Mouse (Mus musculus): ENCODE measurements around the gene Lrmda. TPM values are rescaled to one million over a fixed set of nuclear protein-coding genes. Genes with fewer than 3 reads are reported as not detected.

Gene Lrmda
- polyA plus RNA-seq, 1 experiment from 2014 or later = 0.94 TPM

GRCm38 (mm10) chr14:22743264-22743663 is 723.8 kb downstream of the Lrmda start:
- H3K4me2 ChIP-seq (ENCODE audit: low read depth, low read length) = no peak overlapping the region
- H3K27me3 ChIP-seq (ENCODE audit: control insufficient read depth, insufficient read depth, low read length) = no peaks in the 10 kb centered on the region
- WGBS = 49% methylated on average over 4 of the region's 4 CpGs
- H3K36me3 ChIP-seq (ENCODE audit: control insufficient read depth, insufficient read depth, low read length) = no peaks in the 10 kb centered on the region
- no peak overlapping the region for H3K27ac ChIP-seq (ENCODE audit: low read length)
- H3K9ac ChIP-seq (ENCODE audit: low read length) = no peak overlapping the region
- H3K4me3 ChIP-seq (replicated peaks; ENCODE audit: low read length) = no peak overlapping the region
- no peak; the same call in 1 of the 2 replicates for ATAC-seq (ENCODE audit: insufficient read depth, low FRiP score)
- H3K9me3 ChIP-seq (replicated peaks; ENCODE audit: control insufficient read depth, low read length) = no peaks in the 10 kb centered on the region
- H3K4me1 ChIP-seq (ENCODE audit: control insufficient read depth, insufficient read depth, low read length) = peaks cover 8% of the 10 kb centered on the region

- no peak overlapping the region for H3K27ac ChIP-seq (ENCODE audit: low read length)
- H3K36me3 ChIP-seq (ENCODE audit: control insufficient read depth, insufficient read depth, low read length) = no peaks in the 10 kb centered on the region
- H3K9me3 ChIP-seq (replicated peaks; ENCODE audit: control insufficient read depth, low read length) = no peaks in the 10 kb centered on the region
- no peak overlapping the region for H3K9ac ChIP-seq (ENCODE audit: low read length)
- H3K27me3 ChIP-seq (ENCODE audit: control insufficient read depth, insufficient read depth, low read length) = no peaks in the 10 kb centered on the region
- no peak for ATAC-seq (ENCODE audit: insufficient read depth, low FRiP score)
- H3K4me2 ChIP-seq (ENCODE audit: low read depth, low read length) = no peak overlapping the region
- peaks cover 8% of the 10 kb centered on the region for H3K4me1 ChIP-seq (ENCODE audit: control insufficient read depth, insufficient read depth, low read length)
- H3K4me3 ChIP-seq (replicated peaks; ENCODE audit: low read length) = no peak overlapping the region
- 49% methylated on average over 5 of the region's 5 CpGs for WGBS
Measured at GRCm38 (mm10) chr14:22744701-22745100, 725.2 kb downstream of the Lrmda start.

GRCm38 (mm10) chr14:22745263-22745881 is 725.9 kb downstream of the Lrmda start:
- WGBS = 55% methylated on average over 1 of the region's 1 CpGs
- ATAC-seq (ENCODE audit: insufficient read depth, low FRiP score) = no peak
- no peak overlapping the region for H3K4me2 ChIP-seq (ENCODE audit: low read depth, low read length)
- no peak overlapping the region for H3K9ac ChIP-seq (ENCODE audit: low read length)
- peaks cover 10% of the 10 kb centered on the region for H3K4me1 ChIP-seq (ENCODE audit: control insufficient read depth, insufficient read depth, low read length)
- no peaks in the 10 kb centered on the region for H3K9me3 ChIP-seq (replicated peaks; ENCODE audit: control insufficient read depth, low read length)
- H3K36me3 ChIP-seq (ENCODE audit: control insufficient read depth, insufficient read depth, low read length) = no peaks in the 10 kb centered on the region
- H3K27ac ChIP-seq (ENCODE audit: low read length) = no peak overlapping the region
- H3K27me3 ChIP-seq (ENCODE audit: control insufficient read depth, insufficient read depth, low read length) = no peaks in the 10 kb centered on the region
- no peak overlapping the region for H3K4me3 ChIP-seq (replicated peaks; ENCODE audit: low read length)

GRCm38 (mm10) chr14:22745882-22746480 is 726.5 kb downstream of the Lrmda start:
- no peak overlapping the region for H3K4me2 ChIP-seq (ENCODE audit: low read depth, low read length)
- no peak overlapping the region for H3K4me3 ChIP-seq (replicated peaks; ENCODE audit: low read length)
- 21% methylated on average over 5 of the region's 5 CpGs for WGBS
- no peak overlapping the region for H3K9ac ChIP-seq (ENCODE audit: low read length)
- H3K9me3 ChIP-seq (replicated peaks; ENCODE audit: control insufficient read depth, low read length) = no peaks in the 10 kb centered on the region
- peak; percentile 79 for ATAC-seq (ENCODE audit: insufficient read depth, low FRiP score)
- H3K4me1 ChIP-seq (ENCODE audit: control insufficient read depth, insufficient read depth, low read length) = peaks cover 11% of the 10 kb centered on the region
- H3K27me3 ChIP-seq (ENCODE audit: control insufficient read depth, insufficient read depth, low read length) = no peaks in the 10 kb centered on the region
- peak overlapping the region; percentile 75 for H3K27ac ChIP-seq (ENCODE audit: low read length)
- H3K36me3 ChIP-seq (ENCODE audit: control insufficient read depth, insufficient read depth, low read length) = no peaks in the 10 kb centered on the region

GRCm38 (mm10) chr14:22747816-22748215 is 728.3 kb downstream of the Lrmda start:
- H3K36me3 ChIP-seq (ENCODE audit: control insufficient read depth, insufficient read depth, low read length) = no peaks in the 10 kb centered on the region
- H3K4me2 ChIP-seq (ENCODE audit: low read depth, low read length) = no peak overlapping the region
- peaks cover 11% of the 10 kb centered on the region for H3K4me1 ChIP-seq (ENCODE audit: control insufficient read depth, insufficient read depth, low read length)
- no peaks in the 10 kb centered on the region for H3K27me3 ChIP-seq (ENCODE audit: control insufficient read depth, insufficient read depth, low read length)
- H3K4me3 ChIP-seq (replicated peaks; ENCODE audit: low read length) = no peak overlapping the region
- H3K27ac ChIP-seq (ENCODE audit: low read length) = no peak overlapping the region
- 77% methylated on average over 5 of the region's 5 CpGs for WGBS
- ATAC-seq (ENCODE audit: insufficient read depth, low FRiP score) = no peak
- H3K9me3 ChIP-seq (replicated peaks; ENCODE audit: control insufficient read depth, low read length) = no peaks in the 10 kb centered on the region
- H3K9ac ChIP-seq (ENCODE audit: low read length) = no peak overlapping the region

- no peaks in the 10 kb centered on the region for H3K9me3 ChIP-seq (replicated peaks; ENCODE audit: control insufficient read depth, low read length)
- no peak overlapping the region for H3K4me3 ChIP-seq (replicated peaks; ENCODE audit: low read length)
- peaks cover 11% of the 10 kb centered on the region for H3K4me1 ChIP-seq (ENCODE audit: control insufficient read depth, insufficient read depth, low read length)
- H3K27me3 ChIP-seq (ENCODE audit: control insufficient read depth, insufficient read depth, low read length) = no peaks in the 10 kb centered on the region
- no peak for ATAC-seq (ENCODE audit: insufficient read depth, low FRiP score)
- no peaks in the 10 kb centered on the region for H3K36me3 ChIP-seq (ENCODE audit: control insufficient read depth, insufficient read depth, low read length)
- H3K27ac ChIP-seq (ENCODE audit: low read length) = peak overlapping the region; percentile 68
- no peak overlapping the region for H3K9ac ChIP-seq (ENCODE audit: low read length)
- H3K4me2 ChIP-seq (ENCODE audit: low read depth, low read length) = no peak overlapping the region
Measured at GRCm38 (mm10) chr14:22750409-22750808, 730.9 kb downstream of the Lrmda start.

GRCm38 (mm10) chr14:22751290-22751689 is 731.8 kb downstream of the Lrmda start:
- no peak overlapping the region for H3K4me2 ChIP-seq (ENCODE audit: low read depth, low read length)
- H3K9ac ChIP-seq (ENCODE audit: low read length) = no peak overlapping the region
- peak overlapping the region; percentile 68 for H3K27ac ChIP-seq (ENCODE audit: low read length)
- H3K27me3 ChIP-seq (ENCODE audit: control insufficient read depth, insufficient read depth, low read length) = no peaks in the 10 kb centered on the region
- no peak overlapping the region for H3K4me3 ChIP-seq (replicated peaks; ENCODE audit: low read length)
- peak; percentile 80; the same call in 1 of the 2 replicates for ATAC-seq (ENCODE audit: insufficient read depth, low FRiP score)
- WGBS = 54% methylated on average over 10 of the region's 10 CpGs
- H3K4me1 ChIP-seq (ENCODE audit: control insufficient read depth, insufficient read depth, low read length) = peaks cover 3% of the 10 kb centered on the region
- H3K36me3 ChIP-seq (ENCODE audit: control insufficient read depth, insufficient read depth, low read length) = no peaks in the 10 kb centered on the region
- H3K9me3 ChIP-seq (replicated peaks; ENCODE audit: control insufficient read depth, low read length) = no peaks in the 10 kb centered on the region

GRCm38 (mm10) chr14:22754633-22755032 is 735.1 kb downstream of the Lrmda start:
- H3K36me3 ChIP-seq (ENCODE audit: control insufficient read depth, insufficient read depth, low read length) = no peaks in the 10 kb centered on the region
- peaks cover 9% of the 10 kb centered on the region for H3K4me1 ChIP-seq (ENCODE audit: control insufficient read depth, insufficient read depth, low read length)
- H3K4me3 ChIP-seq (replicated peaks; ENCODE audit: low read length) = no peak overlapping the region
- no peak overlapping the region for H3K4me2 ChIP-seq (ENCODE audit: low read depth, low read length)
- no peaks in the 10 kb centered on the region for H3K9me3 ChIP-seq (replicated peaks; ENCODE audit: control insufficient read depth, low read length)
- WGBS = 84% methylated on average over 5 of the region's 5 CpGs
- ATAC-seq (ENCODE audit: insufficient read depth, low FRiP score) = no peak
- H3K27me3 ChIP-seq (ENCODE audit: control insufficient read depth, insufficient read depth, low read length) = no peaks in the 10 kb centered on the region
- no peak overlapping the region for H3K27ac ChIP-seq (ENCODE audit: low read length)
- no peak overlapping the region for H3K9ac ChIP-seq (ENCODE audit: low read length)

- WGBS = 96% methylated on average over 3 of the region's 3 CpGs
- no peak overlapping the region for H3K4me2 ChIP-seq (ENCODE audit: low read depth, low read length)
- H3K36me3 ChIP-seq (ENCODE audit: control insufficient read depth, insufficient read depth, low read length) = no peaks in the 10 kb centered on the region
- no peaks in the 10 kb centered on the region for H3K27me3 ChIP-seq (ENCODE audit: control insufficient read depth, insufficient read depth, low read length)
- ATAC-seq (ENCODE audit: insufficient read depth, low FRiP score) = no peak
- H3K27ac ChIP-seq (ENCODE audit: low read length) = no peak overlapping the region
- H3K9me3 ChIP-seq (replicated peaks; ENCODE audit: control insufficient read depth, low read length) = no peaks in the 10 kb centered on the region
- peaks cover 17% of the 10 kb centered on the region for H3K4me1 ChIP-seq (ENCODE audit: control insufficient read depth, insufficient read depth, low read length)
- no peak overlapping the region for H3K4me3 ChIP-seq (replicated peaks; ENCODE audit: low read length)
- H3K9ac ChIP-seq (ENCODE audit: low read length) = no peak overlapping the region
Measured at GRCm38 (mm10) chr14:22757493-22757892, 738.0 kb downstream of the Lrmda start.
